In genomic region chr3:89784991-89785753, GRCm38 (mm10) we compare ENCODE assay signal across 8 mouse cellular contexts. TPM values are rescaled to one million over a fixed set of nuclear protein-coding genes. Genes with fewer than 3 reads are reported as not detected.
A peak's percentile ranks its signal among the peaks of the same experiment; 100 is the strongest.
DNase-seq lines count a peak whose midpoint lies in the region; ATAC-seq lines count a peak whose summit lies in the region.

No protein-coding gene starts in this region.

- H3K4me2 ChIP-seq in embryonic facial prominence, embryonic 11.5 days (ENCODE audit: low read depth, low read length), result no peak overlapping the region
- H3K4me2 ChIP-seq in liver, embryonic 13.5 days, result peak overlapping the region; percentile 28; the same call in 1 of the 2 replicates
- H3K4me2 ChIP-seq in neural tube, embryonic 13.5 days, result no peak overlapping the region

- H3K36me3 ChIP-seq in embryonic facial prominence, embryonic 11.5 days (replicated peaks; ENCODE audit: control insufficient read depth, insufficient read depth, low read depth, low read length), result peaks cover 17% of the 10 kb centered on the region
- peaks cover 36% of the 10 kb centered on the region for H3K36me3 ChIP-seq in liver, embryonic 13.5 days
- H3K36me3 ChIP-seq in neural tube, embryonic 13.5 days, result peaks cover 40% of the 10 kb centered on the region

- DNase-seq in CD4-positive, CD25-positive, alpha-beta regulatory T cell, adult 2 months (ENCODE audit: low read depth, low spot score), result peak; percentile 71
- DNase-seq in adrenal gland, adult 8-10 months, result peak; percentile 89
- DNase-seq in embryonic facial prominence, embryonic 11.5 days (ENCODE audit: low spot score), result peak; percentile 66
- DNase-seq in heart, adult 8-10 months (ENCODE audit: low spot score), result peak; percentile 86
- peak; percentile 93 for DNase-seq in kidney, adult 9 months
- peak; percentile 31 for DNase-seq in liver, embryonic 13.5 days
- DNase-seq in urinary bladder, adult 2 months (ENCODE audit: low spot score), result peak; percentile 64

- no peaks in the 10 kb centered on the region for H3K27me3 ChIP-seq in embryonic facial prominence, embryonic 11.5 days (ENCODE audit: control insufficient read depth, insufficient read depth, low read length)
- H3K27me3 ChIP-seq in liver, embryonic 13.5 days, result 0 out of 2 replicates have a peak, but pooled peaks cover 5% of the 10 kb centered on the region
- no peaks in the 10 kb centered on the region for H3K27me3 ChIP-seq in neural tube, embryonic 13.5 days

- H3K9me3 ChIP-seq in embryonic facial prominence, embryonic 11.5 days (replicated peaks; ENCODE audit: control insufficient read depth, low read length), result no peaks in the 10 kb centered on the region
- no peaks in the 10 kb centered on the region for H3K9me3 ChIP-seq in liver, embryonic 13.5 days (replicated peaks)
- H3K9me3 ChIP-seq in neural tube, embryonic 13.5 days, result no peaks in the 10 kb centered on the region

- H3K27ac ChIP-seq in embryonic facial prominence, embryonic 11.5 days (replicated peaks; ENCODE audit: low read depth, low read length), result no peak overlapping the region
- no peak overlapping the region for H3K27ac ChIP-seq in liver, embryonic 13.5 days
- no peak overlapping the region; the same call in 1 of the 2 replicates for H3K27ac ChIP-seq in neural tube, embryonic 13.5 days (replicated peaks)

- H3K9ac ChIP-seq in embryonic facial prominence, embryonic 11.5 days (replicated peaks; ENCODE audit: low read length), result no peak overlapping the region
- H3K9ac ChIP-seq in liver, embryonic 13.5 days, result no peak overlapping the region
- no peak overlapping the region for H3K9ac ChIP-seq in neural tube, embryonic 13.5 days

- ATAC-seq in embryonic facial prominence, embryonic 11.5 days (replicated peaks; ENCODE audit: insufficient number of reproducible peaks, low FRiP score, low TSS enrichment, low read depth), result 0 out of 2 replicates have a peak, but pooled peaks have one; percentile 5
- ATAC-seq in liver, embryonic 13.5 days (ENCODE audit: low read depth), result peak; percentile 65; the same call in 1 of the 2 replicates
- 0 out of 2 replicates have a peak, but pooled peaks have one; percentile 56 for ATAC-seq in neural tube, embryonic 13.5 days (ENCODE audit: low read depth)

- no peak overlapping the region for H3K4me3 ChIP-seq in embryonic facial prominence, embryonic 11.5 days (ENCODE audit: low read depth, low read length)
- no peak overlapping the region for H3K4me3 ChIP-seq in liver, embryonic 13.5 days (replicated peaks)
- H3K4me3 ChIP-seq in neural tube, embryonic 13.5 days, result no peak overlapping the region

- no peaks in the 10 kb centered on the region for H3K4me1 ChIP-seq in embryonic facial prominence, embryonic 11.5 days (ENCODE audit: control insufficient read depth, insufficient read depth, low read length)
- peaks cover 8% of the 10 kb centered on the region for H3K4me1 ChIP-seq in liver, embryonic 13.5 days (replicated peaks)
- peaks cover 13% of the 10 kb centered on the region for H3K4me1 ChIP-seq in neural tube, embryonic 13.5 days (replicated peaks)

- 29% methylated on average over 11 of the region's 11 CpGs for WGBS in embryonic facial prominence, embryonic 11.5 days
- WGBS in liver, embryonic 13.5 days (ENCODE audit: insufficient replicate concordance), result 18% methylated on average over 11 of the region's 11 CpGs
- 29% methylated on average over 11 of the region's 11 CpGs for WGBS in neural tube, embryonic 13.5 days

RNA-seq across cellular contexts. Expression of gene Ube2q1, which starts 11.8 kb away (rescaled TPM):
- total RNA-seq in adrenal gland, adult 8-10 months (2022), result 10 to 100 TPM; 65.6 to 74.6 (median 72.5) TPM
- 21.7 and 24.0 TPM in 2 replicates for polyA plus RNA-seq in embryonic facial prominence, embryonic 11.5 days (2014; fragmentation: Nextera tagmentation; extraction: Ambion mirVana)
- 10 to 100 TPM; 21.6 to 25.2 (median 23.0) TPM for total RNA-seq in heart, adult 8-10 months (2022)
- 3.4 and 3.5 TPM in 2 replicates for polyA plus RNA-seq in liver, embryonic 13.5 days (2015; fragmentation: Nextera tagmentation; extraction: Ambion mirVana)
- polyA plus RNA-seq in neural tube, embryonic 13.5 days (2015; fragmentation: Nextera tagmentation; extraction: Ambion mirVana), result 14.3 and 15.2 TPM in 2 replicates
- polyA plus RNA-seq in urinary bladder, adult 2 months (2012; rRNA removed), result 25.7 and 38.1 TPM in 2 replicates

RNA-seq across cellular contexts. Expression of gene Chrnb2, which starts 20.7 kb away (rescaled TPM):
- total RNA-seq in adrenal gland, adult 8-10 months (2022), result 1 to 10 TPM; 4.9 to 7.5 (median 5.6) TPM
- polyA plus RNA-seq in embryonic facial prominence, embryonic 11.5 days (2014; fragmentation: Nextera tagmentation; extraction: Ambion mirVana), result 2.9 and 3.7 TPM in 2 replicates
- total RNA-seq in heart, adult 8-10 months (2022), result under 1 TPM; 0.11 to 0.22 (median 0.16) TPM
- 0.16 and 0.20 TPM in 2 replicates for polyA plus RNA-seq in liver, embryonic 13.5 days (2015; fragmentation: Nextera tagmentation; extraction: Ambion mirVana)
- polyA plus RNA-seq in neural tube, embryonic 13.5 days (2015; fragmentation: Nextera tagmentation; extraction: Ambion mirVana), result 27.0 and 27.4 TPM in 2 replicates
- 1.1 and 1.3 TPM in 2 replicates for polyA plus RNA-seq in urinary bladder, adult 2 months (2012; rRNA removed)

RNA-seq across cellular contexts. Expression of gene She, which starts 46.0 kb away (rescaled TPM):
- total RNA-seq in adrenal gland, adult 8-10 months (2022), result 10 to 100 TPM in 2 of 4 experiments, 1 to 10 TPM in 2; 5.6 to 11.6 (median 10.1) TPM
- polyA plus RNA-seq in embryonic facial prominence, embryonic 11.5 days (2014; fragmentation: Nextera tagmentation; extraction: Ambion mirVana), result 2.7 and 3.2 TPM in 2 replicates
- 10 to 100 TPM in 3 of 4 experiments, 1 to 10 TPM in 1; 8.5 to 14.1 (median 12.4) TPM for total RNA-seq in heart, adult 8-10 months (2022)
- polyA plus RNA-seq in liver, embryonic 13.5 days (2015; fragmentation: Nextera tagmentation; extraction: Ambion mirVana), result 1.0 and 1.1 TPM in 2 replicates
- 1.9 and 2.5 TPM in 2 replicates for polyA plus RNA-seq in neural tube, embryonic 13.5 days (2015; fragmentation: Nextera tagmentation; extraction: Ambion mirVana)
- polyA plus RNA-seq in urinary bladder, adult 2 months (2012; rRNA removed), result 3.4 and 5.3 TPM in 2 replicates

Comparison
In these comparisons a context has a peak if more than half of its experiments do, and no peak if none do; other contexts are left out.
1. DNase-seq: peak in every context shown above with its lines; median percentile 93 in kidney, adult 9 months; 89 in adrenal gland, adult 8-10 months; 86 in heart, adult 8-10 months; 71 in CD4-positive, CD25-positive, alpha-beta regulatory T cell, adult 2 months; 66 in embryonic facial prominence, embryonic 11.5 days; 64 in urinary bladder, adult 2 months; 31 in liver, embryonic 13.5 days.
2. ATAC-seq: peak in every context shown above with its lines; median percentile 65 in liver, embryonic 13.5 days; 56 in neural tube, embryonic 13.5 days; 5 in embryonic facial prominence, embryonic 11.5 days.